Mouse (Mus musculus) midbrain, postnatal 0 days (tissue): Measurements from ENCODE around the gene Hrh2. TPM values are rescaled to one million over a fixed set of nuclear protein-coding genes. Genes with fewer than 3 reads are reported as not detected.

Experiments used
- ATAC-seq: fragments of 200-750 bp; cut with Nextera tagmentation; 2 replicates; pipeline ENCODE4 v1.8.0; 2017; ENCODE audit warnings: moderate number of reproducible peaks, mild to moderate bottlenecking, moderate TSS enrichment, moderate library complexity; ENCODE audit not compliant: low FRiP score
- DNase-seq: peaks from one replicate; pipeline ENCODE4 v3.0.0-alpha.2; 2015; ENCODE audit warnings: low spot score
- H3K27ac ChIP-seq: fragments of 300-500 bp; sonication (generic); 2 replicates; pipeline ENCODE4 v1.5.1; 2014; ENCODE audit warnings: low read depth, mild to moderate bottlenecking, low read length, mixed read lengths
- H3K27me3 ChIP-seq: fragments of 300-500 bp; sonication (generic); 2 replicates; pipeline ENCODE4 v1.6.1; 2014; ENCODE audit warnings: low read length, control low read depth, mixed read lengths; ENCODE audit not compliant: insufficient read depth
- H3K36me3 ChIP-seq: fragments of 300-500 bp; sonication (generic); 2 replicates; pipeline ENCODE4 v1.6.1; 2014; ENCODE audit warnings: low read length, control low read depth, mixed read lengths; ENCODE audit not compliant: insufficient read depth
- H3K4me1 ChIP-seq: fragments of 300-500 bp; sonication (generic); 2 replicates; pipeline ENCODE4 v1.6.1; 2014; ENCODE audit warnings: mild to moderate bottlenecking, control low read depth, antibody characterized with exemption, low read length, mixed read lengths; ENCODE audit not compliant: insufficient read depth
- H3K4me2 ChIP-seq: fragments of 300-500 bp; sonication (generic); 2 replicates; pipeline ENCODE4 v1.6.1; 2014; ENCODE audit warnings: low read depth, mild to moderate bottlenecking, low read length, mixed read lengths; ENCODE audit not compliant: poor library complexity, severe bottlenecking
- H3K4me3 ChIP-seq: fragments of 300-500 bp; sonication (generic); 2 replicates; pipeline ENCODE4 v1.5.1; 2014; ENCODE audit warnings: low read depth, mild to moderate bottlenecking, low read length, moderate library complexity
- H3K9ac ChIP-seq: fragments of 300-500 bp; sonication (generic); replicated peaks from 2 replicates; pipeline ENCODE4 v1.6.1; 2014; ENCODE audit warnings: mild to moderate bottlenecking, low read length, moderate library complexity, mixed read lengths; ENCODE audit not compliant: poor library complexity, severe bottlenecking
- H3K9me3 ChIP-seq: fragments of 300-500 bp; sonication (generic); 2 replicates; pipeline ENCODE4 v1.6.1; 2016; ENCODE audit warnings: low read length, control low read depth
- CTCF ChIP-seq: IDR thresholded peaks from 2 replicates; pipeline ENCODE4 v1.5.1; 2016; ENCODE audit warnings: antibody characterized with exemption, mild to moderate bottlenecking
- WGBS: fragments of 180-500 bp; shearing (Covaris S2); extraction: QIAGEN DNeasy Blood & Tissue Kit; methylation state at CpG from one replicate; pipeline ENCODE4 v1.1.7; 2014; 5-methylcytosine and 5-hydroxymethylcytosine counted together
- polyA plus RNA-seq: library from polyadenylated mRNA; unstranded; fragments of >200 nt; fragmentation: Nextera tagmentation; extraction: Ambion mirVana; gene quantifications from 2 replicates; pipeline ENCODE4 v1.2.1, GENCODE M21; 2015
- total RNA-seq: library from RNA; depleted of rRNA; stranded (reverse); fragments of >200 nt; gene quantifications from 2 replicates; pipeline ENCODE4 v1.2.3, GENCODE M21; 2014

Gene Hrh2
- total and polyA plus RNA-seq, 2 experiments from 2014 or later, result 1.2 to 2.0 TPM

- TF ChIP-seq CTCF, result no peak
- no peak overlapping the region for H3K4me3 ChIP-seq
- no peak overlapping the region for H3K4me2 ChIP-seq
- no peaks in the 10 kb centered on the region for H3K9me3 ChIP-seq
- no peaks in the 10 kb centered on the region for H3K4me1 ChIP-seq
- 33% methylated on average over 9 of the region's 9 CpGs for WGBS
- ATAC-seq, result no peak
- no peak overlapping the region for H3K9ac ChIP-seq
- H3K27ac ChIP-seq, result no peak overlapping the region
- no peaks in the 10 kb centered on the region for H3K36me3 ChIP-seq
- H3K27me3 ChIP-seq, result no peaks in the 10 kb centered on the region
- DNase-seq, result no peak
Measured at GRCm38 (mm10) chr13:54153672-54154218, 38.2 kb upstream of the Hrh2 start.

- no peak overlapping the region for H3K4me3 ChIP-seq
- TF ChIP-seq CTCF, result no peak
- ATAC-seq (no peak), DNase-seq (no peak)
- 91% methylated on average over 2 of the region's 2 CpGs for WGBS
- no peaks in the 10 kb centered on the region for H3K36me3 ChIP-seq
- H3K4me2 ChIP-seq, result no peak overlapping the region
- peaks cover 5% of the 10 kb centered on the region; the same call in 1 of the 2 replicates for H3K4me1 ChIP-seq
- no peaks in the 10 kb centered on the region for H3K9me3 ChIP-seq
- H3K27ac ChIP-seq, result no peak overlapping the region
- no peak overlapping the region for H3K9ac ChIP-seq
- H3K27me3 ChIP-seq, result no peaks in the 10 kb centered on the region
Measured at GRCm38 (mm10) chr13:54155822-54156221, 36.1 kb upstream of the Hrh2 start.

DNA sequence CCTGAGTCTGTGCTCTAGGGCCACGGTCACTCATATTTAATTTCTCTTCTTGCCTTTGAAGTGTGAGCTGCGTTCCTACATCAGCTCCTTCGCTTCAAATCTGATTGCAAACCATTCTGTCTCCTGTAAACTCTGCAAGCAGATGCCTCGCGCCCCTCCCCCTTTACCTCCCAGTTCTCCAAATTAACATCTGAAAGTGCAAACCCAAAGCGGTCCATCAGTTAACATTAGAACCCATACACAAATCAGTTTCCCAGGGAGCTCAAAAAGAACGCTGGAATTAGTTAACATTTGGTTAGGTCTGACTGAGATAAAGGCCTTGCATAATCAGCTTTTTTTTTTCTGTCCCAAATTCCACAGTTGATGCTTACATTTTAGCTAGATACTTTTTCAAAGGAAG is 32.7 kb upstream of the Hrh2 start:
- ATAC-seq (no peak), DNase-seq (no peak)
- Histone ChIP-seq H3K4me1 (peaks cover 5% of the 10 kb centered on the region; the same call in 1 of the 2 replicates), H3K4me3 (no peak overlapping the region), H3K27ac (no peak overlapping the region), H3K9ac (no peak overlapping the region), H3K4me2 (no peak overlapping the region), H3K9me3 (no peaks in the 10 kb centered on the region), H3K36me3 (no peaks in the 10 kb centered on the region), H3K27me3 (no peaks in the 10 kb centered on the region)
- 7% methylated on average over 7 of the region's 7 CpGs for WGBS
- no peak for TF ChIP-seq CTCF

DNA sequence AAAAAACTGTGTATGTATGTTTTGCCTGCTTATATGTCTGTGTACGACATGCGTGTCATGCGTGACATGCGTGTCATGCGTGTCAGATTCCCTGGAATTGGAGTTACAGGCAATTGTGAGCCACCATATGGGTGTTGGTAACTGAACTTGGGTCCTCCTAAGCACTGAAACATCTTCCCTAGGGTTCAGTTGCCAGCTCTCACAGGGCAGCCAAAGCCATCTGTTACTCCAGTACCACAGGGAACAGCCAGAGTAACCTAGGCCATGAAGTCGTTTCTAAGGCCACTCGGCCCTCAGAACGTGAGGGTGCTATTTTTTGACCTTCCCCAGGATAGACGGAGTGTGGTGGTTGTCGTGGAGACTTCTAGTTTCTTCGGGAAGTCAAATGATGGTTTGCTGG is 32.2 kb upstream of the Hrh2 start:
- Histone ChIP-seq H3K4me1 (peaks cover 5% of the 10 kb centered on the region; the same call in 1 of the 2 replicates), H3K9ac (no peak overlapping the region), H3K36me3 (no peaks in the 10 kb centered on the region), H3K9me3 (no peaks in the 10 kb centered on the region), H3K4me3 (no peak overlapping the region), H3K27me3 (no peaks in the 10 kb centered on the region), H3K27ac (no peak overlapping the region), H3K4me2 (no peak overlapping the region)
- no peak for TF ChIP-seq CTCF
- WGBS, result 53% methylated on average over 11 of the region's 11 CpGs
- no peak for ATAC-seq
- DNase-seq, result no peak

- no peaks in the 10 kb centered on the region for H3K9me3 ChIP-seq
- 65% methylated on average over 1 of the region's 1 CpGs for WGBS
- no peak overlapping the region for H3K27ac ChIP-seq
- H3K4me3 ChIP-seq, result no peak overlapping the region
- H3K36me3 ChIP-seq, result no peaks in the 10 kb centered on the region
- H3K4me1 ChIP-seq, result peaks cover 5% of the 10 kb centered on the region; the same call in 1 of the 2 replicates
- H3K4me2 ChIP-seq, result no peak overlapping the region
- no peaks in the 10 kb centered on the region for H3K27me3 ChIP-seq
- no peak overlapping the region for H3K9ac ChIP-seq
- TF ChIP-seq CTCF, result no peak
- ATAC-seq, result no peak
- no peak for DNase-seq
Measured at GRCm38 (mm10) chr13:54160546-54160945, 31.4 kb upstream of the Hrh2 start.

DNA sequence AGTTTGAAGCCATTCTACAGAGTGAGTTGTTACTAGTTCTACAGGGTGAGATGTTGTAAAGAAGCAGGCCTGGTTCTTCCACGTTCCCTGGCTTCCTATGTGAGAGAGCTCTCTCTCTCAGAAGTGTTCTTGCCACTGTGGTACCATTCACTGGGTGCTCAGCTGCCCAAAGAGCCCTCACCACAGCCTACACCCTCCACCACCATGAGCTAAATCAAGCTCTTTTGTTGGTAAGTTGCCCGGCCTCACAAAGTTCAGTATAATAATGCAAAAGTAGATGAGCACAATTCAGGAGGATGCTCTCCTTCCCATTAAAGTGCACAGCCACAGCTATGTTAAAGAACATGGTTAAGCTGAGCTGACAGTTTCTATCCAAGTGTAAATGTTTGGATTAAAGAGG is 30.4 kb upstream of the Hrh2 start:
- ATAC-seq, result no peak
- no peak overlapping the region for H3K4me3 ChIP-seq
- H3K4me2 ChIP-seq, result no peak overlapping the region
- no peak for DNase-seq
- H3K27ac ChIP-seq, result no peak overlapping the region
- no peaks in the 10 kb centered on the region for H3K27me3 ChIP-seq
- no peak overlapping the region for H3K9ac ChIP-seq
- no peak for TF ChIP-seq CTCF
- WGBS, result 75% methylated on average over 2 of the region's 2 CpGs
- peaks cover 5% of the 10 kb centered on the region; the same call in 1 of the 2 replicates for H3K4me1 ChIP-seq
- H3K9me3 ChIP-seq, result no peaks in the 10 kb centered on the region
- H3K36me3 ChIP-seq, result no peaks in the 10 kb centered on the region
